8 mouse cellular contexts compared by ENCODE assay signal in genomic region chr2:72979659-72980071, GRCm38 (mm10). TPM values are rescaled to one million over a fixed set of nuclear protein-coding genes. Genes with fewer than 3 reads are reported as not detected.
DNase-seq lines count a peak whose midpoint lies in the region; ATAC-seq and TF ChIP-seq lines count a peak whose summit lies in the region.

No protein-coding gene starts in this region.

- intact Hi-C loops in left cerebral cortex, adult 2 months (cut with DNase I), result loop anchor here (2.0 to 10.0 kb wide), 6 partner anchors 81 to 462 kb away; partner anchors contain the start of gene Sp9

- WGBS in hindbrain, embryonic 14.5 days, result 0% methylated on average over 23 of the region's 54 CpGs

- H3K9me3 ChIP-seq in hindbrain, embryonic 14.5 days (ENCODE audit: control insufficient read depth, low read length), result no peaks in the 10 kb centered on the region

- peak; percentile 87 for DNase-seq in T-cell, adult 2 months (ENCODE audit: low spot score)
- peak; percentile 92 to 96 for DNase-seq in cerebellum, postnatal 10 days
- peak; percentile 45 to 52 for DNase-seq in frontal cortex, postnatal 25 days (ENCODE audit: low spot score in 2 of 2)
- DNase-seq in hindbrain, embryonic 14.5 days (ENCODE audit: low spot score), result peak; percentile 79
- DNase-seq in left cerebral cortex, adult 2 months (ENCODE audit: extremely low spot score in 1 of 2, low spot score in 2 of 2), result peak; percentile 74 to 79
- peak; percentile 92 to 94 for DNase-seq in right cerebral cortex, postnatal 10 days (ENCODE audit: low spot score in 2 of 2)
- peak; percentile 85 to 95 for DNase-seq in urinary bladder, postnatal 4 days (ENCODE audit: low spot score in 2 of 2)

- peaks cover 9% of the 10 kb centered on the region; the same call in 1 of the 2 replicates for H3K36me3 ChIP-seq in hindbrain, embryonic 14.5 days (replicated peaks; ENCODE audit: control insufficient read depth, insufficient read depth)

- peak overlapping the region; percentile 59 for H3K4me2 ChIP-seq in hindbrain, embryonic 14.5 days (replicated peaks)

- H3K4me1 ChIP-seq in hindbrain, embryonic 14.5 days (replicated peaks; ENCODE audit: control insufficient read depth, insufficient read depth, low read length), result peaks cover 24% of the 10 kb centered on the region

- H3K4me3 ChIP-seq in hindbrain, embryonic 14.5 days (replicated peaks; ENCODE audit: low read length), result peak overlapping the region; percentile 74
- H3K4me3 ChIP-seq in left cerebral cortex, adult 2 months, result peak overlapping the region; percentile 97

- TF ChIP-seq CTCF in left cerebral cortex, adult 2 months (IDR thresholded peaks at IDR 0.05), result no peak

- H3K27ac ChIP-seq in hindbrain, embryonic 14.5 days, result peak overlapping the region; percentile 100
- peak overlapping the region; percentile 100 for H3K27ac ChIP-seq in left cerebral cortex, adult 2 months

- peak; percentile 69 for ATAC-seq in hindbrain, embryonic 14.5 days (ENCODE audit: low FRiP score)
- ATAC-seq in megakaryocyte, adult 5-6 weeks (ENCODE audit: poor library complexity, severe bottlenecking), result peak; percentile 61

- H3K27me3 ChIP-seq in hindbrain, embryonic 14.5 days (ENCODE audit: control insufficient read depth, insufficient read depth, low read length), result no peaks in the 10 kb centered on the region

- peak overlapping the region; percentile 98 for H3K9ac ChIP-seq in hindbrain, embryonic 14.5 days

RNA-seq across cellular contexts. Expression of gene Sp3, which starts 0.6 kb away (rescaled TPM):
- polyA plus RNA-seq in hindbrain, embryonic 14.5 days (2014; fragmentation: Nextera tagmentation; extraction: Ambion mirVana), result 47.2 and 47.4 TPM in 2 replicates
- 10 to 100 TPM; 51.4 to 56.6 TPM for total RNA-seq in left cerebral cortex, adult 2 months (2021)
- total RNA-seq in megakaryocyte, adult 5-6 weeks (2015), result 196 and 198 TPM in 2 replicates
- 220 and 269 TPM in 2 replicates for total RNA-seq in megakaryocyte, adult 5-6 weeks (2017)

RNA-seq across cellular contexts. Expression of gene Gm11084, which starts 6.9 kb away (rescaled TPM):
- not detected in 2 replicates for polyA plus RNA-seq in hindbrain, embryonic 14.5 days (2014; fragmentation: Nextera tagmentation; extraction: Ambion mirVana)
- not detected for total RNA-seq in left cerebral cortex, adult 2 months (2021)
- not detected in 2 replicates for total RNA-seq in megakaryocyte, adult 5-6 weeks (2015)
- not detected in 2 replicates for total RNA-seq in megakaryocyte, adult 5-6 weeks (2017)

Comparison
In these comparisons a context has a peak if more than half of its experiments do, and no peak if none do; other contexts are left out.
1. Peak in every context shown above with its lines: DNase-seq, ATAC-seq, H3K4me3 ChIP-seq and H3K27ac ChIP-seq.